Mouse (Mus musculus): ENCODE measurements around the gene Olfm1.

DNA sequence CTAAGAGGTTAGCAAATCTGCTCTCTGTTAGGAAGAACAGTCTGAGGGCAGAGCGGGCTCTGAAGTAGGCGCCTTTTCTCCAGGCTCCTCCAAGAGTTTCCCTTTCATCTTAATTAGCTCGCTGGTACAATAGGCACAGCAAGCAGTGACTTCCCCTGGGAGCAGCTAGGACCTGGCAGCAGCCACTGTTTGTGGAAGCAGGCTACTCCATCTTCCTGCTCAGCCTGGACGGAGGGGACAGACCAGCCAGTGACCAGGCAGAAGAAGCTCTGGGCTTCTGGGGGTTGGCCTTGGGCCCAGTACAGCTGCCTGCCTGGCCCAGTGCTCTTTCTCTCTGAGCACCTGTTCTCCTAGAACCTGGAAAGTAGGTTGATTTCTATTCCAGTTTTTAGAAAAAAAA, 77.8 kb downstream of the Olfm1 start:
- no peak for TF ChIP-seq GATA1 (IDR thresholded peaks at IDR 0.05; ENCODE audit: borderline replicate concordance, low read length)
- TF ChIP-seq FLI1 (IDR thresholded peaks at IDR 0.05; ENCODE audit: low read length): no peak

Measured in megakaryocyte, embryonic 14.5 days (primary cell).